Mouse (Mus musculus) liver, embryonic 16.5 days (tissue): ENCODE data around the gene Rbms2. TPM values are rescaled to one million over a fixed set of nuclear protein-coding genes. Genes with fewer than 3 reads are reported as not detected.
A peak's percentile ranks its signal among the peaks of the same experiment; 100 is the strongest.

Source experiments
- ATAC-seq: fragments of 200-750 bp; cut with Nextera tagmentation; 2 replicates; pipeline ENCODE4 v1.8.0; 2017; ENCODE audit warnings: low read depth, mild to moderate bottlenecking, moderate number of reproducible peaks, moderate library complexity
- H3K27ac ChIP-seq: fragments of 300-500 bp; sonication (generic); 2 replicates; pipeline ENCODE4 v1.5.1; 2014; ENCODE audit warnings: mild to moderate bottlenecking, low read length
- H3K27me3 ChIP-seq: fragments of 300-500 bp; sonication (generic); 2 replicates; pipeline ENCODE4 v1.6.1; 2014; ENCODE audit warnings: low read depth, low read length, mixed read lengths; ENCODE audit not compliant: control insufficient read depth, insufficient read depth
- H3K36me3 ChIP-seq: fragments of 300-500 bp; sonication (generic); 2 replicates; pipeline ENCODE4 v1.6.1; 2014; ENCODE audit warnings: mild to moderate bottlenecking; ENCODE audit not compliant: control insufficient read depth, insufficient read depth
- H3K4me1 ChIP-seq: fragments of 300-500 bp; sonication (generic); 2 replicates; pipeline ENCODE4 v1.6.1; 2014; ENCODE audit warnings: low read depth, low read length, mixed read lengths; ENCODE audit not compliant: control insufficient read depth
- H3K4me2 ChIP-seq: fragments of 300-500 bp; sonication (generic); 2 replicates; pipeline ENCODE4 v1.6.1; 2014; ENCODE audit warnings: low read depth, low read length, mixed read lengths
- H3K4me3 ChIP-seq: fragments of 300-500 bp; sonication (generic); 2 replicates; pipeline ENCODE4 v1.5.1; 2014; ENCODE audit warnings: low read depth, mild to moderate bottlenecking, low read length
- H3K9ac ChIP-seq: fragments of 300-500 bp; sonication (generic); 2 replicates; pipeline ENCODE4 v1.6.1; 2014; ENCODE audit warnings: low read depth, low read length
- H3K9me3 ChIP-seq: fragments of 300-500 bp; sonication (generic); replicated peaks from 2 replicates; pipeline ENCODE4 v1.6.1; 2016; ENCODE audit warnings: low read length; ENCODE audit not compliant: control insufficient read depth
- WGBS: fragments of 180-500 bp; shearing (Covaris S2); extraction: QIAGEN DNeasy Blood & Tissue Kit; methylation state at CpG from one replicate; pipeline ENCODE4 v1.1.7; 2014; ENCODE audit not compliant: insufficient replicate concordance; 5-methylcytosine and 5-hydroxymethylcytosine counted together
- polyA plus RNA-seq: library from polyadenylated mRNA; unstranded; fragments of >200 nt; fragmentation: Nextera tagmentation; extraction: Ambion mirVana; gene quantifications from 2 replicates; pipeline ENCODE4 v1.2.1, GENCODE M21; 2015

Rbms2 gene
- polyA plus RNA-seq, 1 experiment from 2014 or later: 7.3 TPM

DNA sequence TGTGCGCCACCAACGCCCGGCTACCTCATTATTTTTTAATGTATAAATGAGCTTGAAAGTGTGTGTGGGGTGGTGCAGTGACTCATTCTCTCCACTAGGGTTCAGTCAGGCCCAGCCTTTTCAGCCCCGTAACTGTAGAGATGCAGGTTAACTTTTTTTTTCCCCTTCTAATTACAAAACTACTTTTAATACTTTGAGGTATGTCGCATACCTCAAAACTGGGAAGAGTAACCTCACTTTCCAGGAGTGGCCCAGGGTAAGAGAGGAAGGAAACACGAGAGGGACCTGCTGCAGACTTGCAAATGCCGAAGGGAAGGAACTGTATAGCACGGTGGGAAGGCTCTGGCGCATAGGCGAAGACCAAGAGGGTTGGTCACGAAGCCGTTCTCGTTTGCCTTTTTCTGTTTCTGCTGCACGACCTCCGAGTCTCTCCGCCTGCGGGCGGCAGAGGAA lies 32.8 kb upstream of the Rbms2 start:
- Histone ChIP-seq H3K4me1 (peaks cover 22% of the 10 kb centered on the region), H3K4me3 (peak overlapping the region; percentile 55), H3K36me3 (no peaks in the 10 kb centered on the region), H3K27me3 (no peaks in the 10 kb centered on the region), H3K9ac (peak overlapping the region; percentile 57), H3K27ac (no peak overlapping the region), H3K4me2 (peak overlapping the region; percentile 80), H3K9me3 (no peaks in the 10 kb centered on the region)
- 0% methylated on average over 18 of the region's 18 CpGs for WGBS
- peak; percentile 41 for ATAC-seq

GRCm38 (mm10) chr10:128212148-128212547 lies 32.1 kb upstream of the Rbms2 start:
- no peaks in the 10 kb centered on the region for H3K9me3 ChIP-seq
- 40% methylated on average over 6 of the region's 6 CpGs for WGBS
- H3K27ac ChIP-seq: peak overlapping the region; percentile 67
- H3K4me3 ChIP-seq: peak overlapping the region; percentile 74
- peak overlapping the region; percentile 40; the same call in 1 of the 2 replicates for H3K9ac ChIP-seq
- H3K4me2 ChIP-seq: peak overlapping the region; percentile 80
- ATAC-seq: no peak
- no peaks in the 10 kb centered on the region for H3K27me3 ChIP-seq
- H3K4me1 ChIP-seq: peaks cover 22% of the 10 kb centered on the region
- H3K36me3 ChIP-seq: no peaks in the 10 kb centered on the region

DNA sequence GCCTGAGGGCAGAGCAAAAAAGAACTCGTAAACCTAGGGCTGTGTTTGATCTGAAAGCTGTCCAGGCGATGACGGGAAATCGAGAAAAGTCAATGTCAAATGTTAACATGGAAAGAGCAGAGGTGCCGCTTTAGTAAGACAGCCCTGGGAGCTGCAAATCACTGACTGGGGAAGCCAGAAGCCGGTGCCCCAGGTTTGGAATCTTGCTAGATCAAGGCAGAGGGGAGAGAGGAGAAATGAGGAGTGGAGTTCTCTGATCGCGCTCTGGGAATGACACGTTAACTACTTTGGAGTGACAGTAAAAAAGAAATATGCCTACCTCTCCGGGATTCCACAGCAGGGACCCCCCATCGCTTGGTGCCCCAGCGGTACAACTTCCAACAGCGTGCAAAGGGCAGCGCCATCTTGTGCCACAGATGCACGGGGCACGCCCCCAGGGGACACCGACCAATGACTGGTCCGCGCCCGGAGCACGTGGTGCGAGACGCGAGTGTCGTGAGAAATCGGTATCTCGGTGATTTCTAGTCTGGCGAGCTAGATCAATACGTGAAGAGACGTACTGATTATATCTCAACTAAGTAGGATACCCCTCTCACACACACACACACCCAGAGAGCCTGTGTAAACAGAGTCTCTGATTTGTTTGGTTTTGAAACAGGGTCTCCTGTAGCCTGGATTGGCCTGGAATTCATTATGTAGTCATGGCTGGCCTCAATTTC lies 31.5 kb upstream of the Rbms2 start, which contains the start of gene Spryd4:
TSS of gene Spryd4 (minus strand) at position 418 of the 719 bp plus-strand sequence.
- under 1% methylated on average over 30 of the region's 30 CpGs for WGBS
- Histone ChIP-seq H3K4me3 (peak within 1 kb of the TSS; percentile 74), H3K9ac (peak within 1 kb of the TSS; percentile 43), H3K27me3 (no peaks in the 10 kb centered on the region), H3K4me1 (peaks cover 22% of the 10 kb centered on the region), H3K27ac (peak within 1 kb of the TSS; percentile 67), H3K9me3 (no peaks in the 10 kb centered on the region), H3K4me2 (peak within 1 kb of the TSS; percentile 80), H3K36me3 (no peaks in the 10 kb centered on the region)
- ATAC-seq: peak; percentile 94

DNA sequence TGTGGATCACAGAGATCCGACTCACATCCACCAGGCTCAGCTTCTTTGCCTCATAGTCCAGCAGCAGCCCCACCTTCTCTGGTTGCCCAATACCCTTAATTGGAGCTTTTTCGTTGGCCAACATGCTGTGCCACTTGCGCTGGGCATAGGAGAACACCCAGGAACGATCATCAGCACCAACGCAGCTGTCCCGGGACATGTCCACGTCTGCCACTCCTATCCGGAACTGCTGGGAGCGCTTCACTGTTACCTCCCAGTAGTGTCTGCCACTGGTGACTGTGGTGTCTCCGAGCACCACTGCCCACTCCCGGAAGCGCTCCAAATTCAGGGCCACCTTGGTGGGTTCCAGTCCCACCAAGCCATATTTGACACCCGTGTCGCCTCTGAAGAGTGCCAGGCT lies 30.9 kb upstream of the Rbms2 start:
- H3K9me3 ChIP-seq: no peaks in the 10 kb centered on the region
- H3K9ac ChIP-seq: peak overlapping the region; percentile 43
- H3K4me1 ChIP-seq: peaks cover 22% of the 10 kb centered on the region
- H3K4me3 ChIP-seq: peak overlapping the region; percentile 74
- no peak overlapping the region for H3K27ac ChIP-seq
- no peaks in the 10 kb centered on the region for H3K27me3 ChIP-seq
- 12% methylated on average over 14 of the region's 14 CpGs for WGBS
- peak; percentile 20 for ATAC-seq
- H3K36me3 ChIP-seq: no peaks in the 10 kb centered on the region
- peak overlapping the region; percentile 80 for H3K4me2 ChIP-seq

GRCm38 (mm10) chr10:128210131-128210530 lies 30.0 kb upstream of the Rbms2 start:
- no peak for ATAC-seq
- no peak overlapping the region for H3K27ac ChIP-seq
- no peak overlapping the region; the same call in 1 of the 2 replicates for H3K4me2 ChIP-seq
- WGBS: 72% methylated on average over 2 of the region's 2 CpGs
- H3K36me3 ChIP-seq: no peaks in the 10 kb centered on the region
- H3K9me3 ChIP-seq: no peaks in the 10 kb centered on the region
- H3K4me3 ChIP-seq: no peak overlapping the region
- no peaks in the 10 kb centered on the region for H3K27me3 ChIP-seq
- H3K9ac ChIP-seq: no peak overlapping the region
- H3K4me1 ChIP-seq: peaks cover 22% of the 10 kb centered on the region

DNA sequence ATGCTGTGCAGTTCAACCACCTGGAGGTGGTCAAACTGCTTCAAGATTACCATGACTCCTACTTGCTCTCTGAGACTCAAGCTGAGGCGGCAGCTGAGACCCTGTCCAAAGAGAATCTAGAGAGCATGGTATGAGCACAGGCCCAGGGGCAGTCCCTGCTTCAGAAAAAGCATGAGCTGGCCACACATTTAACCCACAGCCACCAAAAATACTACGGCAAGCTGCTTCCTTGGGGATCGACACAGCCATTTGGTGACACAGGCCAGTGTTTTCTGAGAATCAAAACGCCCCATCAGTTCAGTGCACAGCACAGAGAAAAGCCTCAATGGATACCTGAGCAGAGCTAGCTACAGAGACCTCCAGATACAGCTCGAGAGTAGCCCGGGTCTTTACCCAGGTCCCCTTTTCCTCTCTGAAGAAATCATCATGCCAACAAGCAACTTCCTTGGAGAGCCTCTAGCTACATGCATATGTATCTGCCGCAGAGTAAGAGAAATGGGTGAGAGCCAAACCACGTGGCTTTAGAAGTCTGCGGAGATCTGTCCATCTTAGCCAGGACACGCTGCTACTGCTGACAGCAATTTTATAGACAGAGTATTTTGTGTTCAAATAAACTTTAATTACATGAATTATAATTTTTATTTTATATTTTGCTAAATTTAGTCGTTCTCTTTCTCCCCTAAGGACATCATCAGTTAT lies 29.4 kb upstream of the Rbms2 start:
- no peaks in the 10 kb centered on the region for H3K36me3 ChIP-seq
- no peak overlapping the region for H3K9ac ChIP-seq
- no peak overlapping the region for H3K4me3 ChIP-seq
- H3K4me2 ChIP-seq: no peak overlapping the region
- no peaks in the 10 kb centered on the region for H3K27me3 ChIP-seq
- H3K9me3 ChIP-seq: no peaks in the 10 kb centered on the region
- H3K27ac ChIP-seq: no peak overlapping the region
- H3K4me1 ChIP-seq: peaks cover 25% of the 10 kb centered on the region
- WGBS: 79% methylated on average over 11 of the region's 11 CpGs
- no peak for ATAC-seq

GRCm38 (mm10) chr10:128208326-128208725 lies 28.2 kb upstream of the Rbms2 start:
- Histone ChIP-seq H3K27me3 (no peaks in the 10 kb centered on the region), H3K4me2 (no peak overlapping the region), H3K4me1 (peaks cover 27% of the 10 kb centered on the region), H3K27ac (no peak overlapping the region), H3K36me3 (no peaks in the 10 kb centered on the region), H3K9ac (no peak overlapping the region), H3K9me3 (no peaks in the 10 kb centered on the region), H3K4me3 (no peak overlapping the region)
- no peak for ATAC-seq
- WGBS: 77% methylated on average over 10 of the region's 10 CpGs

DNA sequence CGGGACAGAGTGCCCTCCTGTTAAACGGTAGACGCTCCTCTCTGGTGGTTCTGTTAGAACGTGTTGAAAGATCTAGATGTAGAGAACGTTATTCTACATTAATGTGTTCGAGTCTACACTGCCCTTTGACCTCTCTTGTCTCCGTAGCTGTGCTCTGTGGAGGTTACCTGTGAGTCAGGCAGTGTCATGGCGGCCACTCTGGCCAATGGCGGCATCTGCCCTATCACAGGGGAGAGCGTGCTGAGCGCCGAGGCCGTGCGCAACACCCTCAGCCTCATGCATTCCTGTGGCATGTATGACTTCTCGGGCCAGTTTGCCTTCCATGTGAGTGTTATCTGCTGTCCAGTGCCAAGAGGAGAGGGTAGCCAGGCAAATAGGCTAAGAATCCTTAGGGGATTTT lies 24.8 kb upstream of the Rbms2 start:
- Histone ChIP-seq H3K27me3 (no peaks in the 10 kb centered on the region), H3K36me3 (no peaks in the 10 kb centered on the region), H3K27ac (no peak overlapping the region), H3K9me3 (no peaks in the 10 kb centered on the region), H3K9ac (no peak overlapping the region), H3K4me3 (no peak overlapping the region), H3K4me1 (peaks cover 7% of the 10 kb centered on the region), H3K4me2 (no peak overlapping the region)
- ATAC-seq: no peak
- WGBS: 74% methylated on average over 15 of the region's 15 CpGs

DNA sequence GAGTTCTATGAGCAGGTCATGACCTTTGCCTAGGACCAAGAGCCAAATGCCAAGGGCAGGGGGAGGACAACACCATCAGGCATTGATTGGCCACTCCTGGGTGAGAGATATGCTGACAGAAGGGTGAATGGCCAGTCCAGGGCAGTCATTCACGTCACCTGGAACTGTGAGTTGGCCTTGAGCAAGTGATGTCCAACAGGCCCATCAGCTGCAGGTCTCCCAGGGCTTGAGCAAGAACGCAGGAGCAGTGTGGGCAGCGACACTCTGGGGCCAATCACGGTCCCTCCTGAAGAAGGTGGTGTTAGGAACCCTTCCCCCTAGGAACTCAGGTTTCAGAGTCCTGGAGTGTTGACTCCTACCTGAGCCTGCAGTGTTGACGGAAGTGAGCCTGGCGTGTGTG lies 21.8 kb upstream of the Rbms2 start:
- Histone ChIP-seq H3K9me3 (no peaks in the 10 kb centered on the region), H3K36me3 (no peaks in the 10 kb centered on the region), H3K4me3 (no peak overlapping the region), H3K4me2 (no peak overlapping the region), H3K27me3 (peaks cover 3% of the 10 kb centered on the region), H3K27ac (no peak overlapping the region), H3K4me1 (peaks cover 7% of the 10 kb centered on the region), H3K9ac (no peak overlapping the region)
- peak; percentile 85 for ATAC-seq
- whole genome bisulfite sequencing: 57% methylated on average over 6 of the region's 6 CpGs
